Mouse (Mus musculus): ENCODE data around the gene Mgea5. TPM values are rescaled to one million over a fixed set of nuclear protein-coding genes. Genes with fewer than 3 reads are reported as not detected.

Gene Mgea5
- polyA plus RNA-seq, 1 experiment from 2014 or later = 10.8 TPM

- Histone ChIP-seq H3K4me1 (ENCODE audit: insufficient read depth) (peaks cover 13% of the 10 kb centered on the region), H3K9ac (replicated peaks) (no peak overlapping the region), H3K4me3 (ENCODE audit: low read depth, low read length) (no peak overlapping the region), H3K27me3 (ENCODE audit: insufficient read depth, low read length) (no peaks in the 10 kb centered on the region), H3K9me3 (ENCODE audit: low read length) (no peaks in the 10 kb centered on the region), H3K36me3 (replicated peaks; ENCODE audit: insufficient read depth, low read length) (no peaks in the 10 kb centered on the region), H3K27ac (ENCODE audit: low read depth) (no peak overlapping the region), H3K4me2 (ENCODE audit: low read depth, low read length) (no peak overlapping the region)
- ATAC-seq = no peak
- no peak for TF ChIP-seq EP300 (IDR thresholded peaks at IDR 0.05; ENCODE audit: low read depth)
- no peak for TF ChIP-seq CTCF (IDR thresholded peaks at IDR 0.05; ENCODE audit: low read depth)
- no peak for DNase-seq
- WGBS (ENCODE audit: insufficient replicate concordance) = 77% methylated on average over 6 of the region's 6 CpGs
Observed at GRCm38 (mm10) chr19:45792404-45792803, 8.8 kb upstream of the Mgea5 start.

GRCm38 (mm10) chr19:45789888-45790874 lies 6.5 kb upstream of the Mgea5 start:
- 59% methylated on average over 13 of the region's 13 CpGs for WGBS (ENCODE audit: insufficient replicate concordance)

GRCm38 (mm10) chr19:45789365-45789764 lies 5.7 kb upstream of the Mgea5 start:
- DNase-seq (no peak), ATAC-seq (no peak)
- no peaks in the 10 kb centered on the region for H3K36me3 ChIP-seq (replicated peaks; ENCODE audit: insufficient read depth, low read length)
- H3K4me2 ChIP-seq (ENCODE audit: low read depth, low read length) = no peak overlapping the region
- no peak overlapping the region for H3K27ac ChIP-seq (ENCODE audit: low read depth)
- 81% methylated on average over 7 of the region's 7 CpGs for WGBS (ENCODE audit: insufficient replicate concordance)
- no peak for TF ChIP-seq CTCF (IDR thresholded peaks at IDR 0.05; ENCODE audit: low read depth)
- TF ChIP-seq EP300 (IDR thresholded peaks at IDR 0.05; ENCODE audit: low read depth) = no peak
- no peak overlapping the region for H3K9ac ChIP-seq (replicated peaks)
- peaks cover 8% of the 10 kb centered on the region for H3K4me1 ChIP-seq (ENCODE audit: insufficient read depth)
- no peak overlapping the region for H3K4me3 ChIP-seq (ENCODE audit: low read depth, low read length)
- H3K9me3 ChIP-seq (ENCODE audit: low read length) = no peaks in the 10 kb centered on the region
- no peaks in the 10 kb centered on the region for H3K27me3 ChIP-seq (ENCODE audit: insufficient read depth, low read length)

More at GRCm38 (mm10) chr19:45789888-45790874, 6.5 kb upstream of the Mgea5 start:
- Histone ChIP-seq H3K4me3 (ENCODE audit: low read depth, low read length) (no peak overlapping the region), H3K36me3 (replicated peaks; ENCODE audit: insufficient read depth, low read length) (no peaks in the 10 kb centered on the region), H3K4me1 (ENCODE audit: insufficient read depth) (peaks cover 8% of the 10 kb centered on the region), H3K27ac (ENCODE audit: low read depth) (peak overlapping the region; percentile 89), H3K27me3 (ENCODE audit: insufficient read depth, low read length) (no peaks in the 10 kb centered on the region), H3K4me2 (ENCODE audit: low read depth, low read length) (peak overlapping the region; percentile 39), H3K9me3 (ENCODE audit: low read length) (no peaks in the 10 kb centered on the region), H3K9ac (replicated peaks) (no peak overlapping the region)
- TF ChIP-seq CTCF (IDR thresholded peaks at IDR 0.05; ENCODE audit: low read depth) (no peak), EP300 (IDR thresholded peaks at IDR 0.05; ENCODE audit: low read depth) (peak; percentile 55)
- DNase-seq (peak; percentile 64), ATAC-seq (peak; percentile 93)

GRCm38 (mm10) chr19:45788337-45788736 lies 4.7 kb upstream of the Mgea5 start:
- no peak overlapping the region for H3K9ac ChIP-seq (replicated peaks)
- no peak for TF ChIP-seq CTCF (IDR thresholded peaks at IDR 0.05; ENCODE audit: low read depth)
- no peak for TF ChIP-seq EP300 (IDR thresholded peaks at IDR 0.05; ENCODE audit: low read depth)
- H3K4me1 ChIP-seq (ENCODE audit: insufficient read depth) = peaks cover 13% of the 10 kb centered on the region
- H3K4me3 ChIP-seq (ENCODE audit: low read depth, low read length) = no peak overlapping the region
- H3K36me3 ChIP-seq (replicated peaks; ENCODE audit: insufficient read depth, low read length) = no peaks in the 10 kb centered on the region
- ATAC-seq (no peak), DNase-seq (no peak)
- no peak overlapping the region for H3K4me2 ChIP-seq (ENCODE audit: low read depth, low read length)
- 69% methylated on average over 4 of the region's 4 CpGs for WGBS (ENCODE audit: insufficient replicate concordance)
- H3K27ac ChIP-seq (ENCODE audit: low read depth) = no peak overlapping the region
- H3K27me3 ChIP-seq (ENCODE audit: insufficient read depth, low read length) = no peaks in the 10 kb centered on the region
- H3K9me3 ChIP-seq (ENCODE audit: low read length) = no peaks in the 10 kb centered on the region

- DNase-seq = no peak
- no peak for ATAC-seq
- Histone ChIP-seq H3K9me3 (ENCODE audit: low read length) (no peaks in the 10 kb centered on the region), H3K27ac (ENCODE audit: low read depth) (no peak overlapping the region), H3K4me1 (ENCODE audit: insufficient read depth) (peaks cover 13% of the 10 kb centered on the region), H3K27me3 (ENCODE audit: insufficient read depth, low read length) (no peaks in the 10 kb centered on the region), H3K9ac (replicated peaks) (no peak overlapping the region), H3K36me3 (replicated peaks; ENCODE audit: insufficient read depth, low read length) (no peaks in the 10 kb centered on the region), H3K4me2 (ENCODE audit: low read depth, low read length) (no peak overlapping the region), H3K4me3 (ENCODE audit: low read depth, low read length) (no peak overlapping the region)
- 76% methylated on average over 3 of the region's 3 CpGs for whole genome bisulfite sequencing (ENCODE audit: insufficient replicate concordance)
- TF ChIP-seq EP300 (IDR thresholded peaks at IDR 0.05; ENCODE audit: low read depth) (no peak), CTCF (IDR thresholded peaks at IDR 0.05; ENCODE audit: low read depth) (no peak)
Observed at GRCm38 (mm10) chr19:45787450-45787849, 3.8 kb upstream of the Mgea5 start.

- no peak overlapping the region for H3K9ac ChIP-seq (replicated peaks)
- whole genome bisulfite sequencing (ENCODE audit: insufficient replicate concordance) = 69% methylated on average over 3 of the region's 3 CpGs
- no peak for ATAC-seq
- H3K9me3 ChIP-seq (ENCODE audit: low read length) = no peaks in the 10 kb centered on the region
- peaks cover 10% of the 10 kb centered on the region for H3K36me3 ChIP-seq (replicated peaks; ENCODE audit: insufficient read depth, low read length)
- peak overlapping the region; percentile 34; the same call in 1 of the 2 replicates for H3K27ac ChIP-seq (ENCODE audit: low read depth)
- DNase-seq = no peak
- no peak overlapping the region for H3K4me2 ChIP-seq (ENCODE audit: low read depth, low read length)
- H3K4me1 ChIP-seq (ENCODE audit: insufficient read depth) = peaks cover 22% of the 10 kb centered on the region
- H3K4me3 ChIP-seq (ENCODE audit: low read depth, low read length) = no peak overlapping the region
- no peaks in the 10 kb centered on the region for H3K27me3 ChIP-seq (ENCODE audit: insufficient read depth, low read length)
- TF ChIP-seq EP300 (IDR thresholded peaks at IDR 0.05; ENCODE audit: low read depth) (no peak), CTCF (IDR thresholded peaks at IDR 0.05; ENCODE audit: low read depth) (no peak)
Observed at GRCm38 (mm10) chr19:45785470-45785869, 1.8 kb upstream of the Mgea5 start.
